Mouse (Mus musculus) forebrain, embryonic 11.5 days (tissue): ENCODE measurements around the gene Nlrc5. TPM values are rescaled to one million over a fixed set of nuclear protein-coding genes. Genes with fewer than 3 reads are reported as not detected.

Experiments
- ATAC-seq: fragments of 200-750 bp; cut with Nextera tagmentation; replicated peaks from 2 replicates; pipeline ENCODE4 v1.8.0; 2017; ENCODE audit warnings: moderate TSS enrichment; ENCODE audit not compliant: low FRiP score
- DNase-seq: peaks from one replicate; pipeline ENCODE4 v3.0.0-alpha.2; 2017; ENCODE audit warnings: low spot score
- H3K27ac ChIP-seq: fragments of 300-500 bp; sonication (generic); 2 replicates; pipeline ENCODE4 v1.5.1; 2014; ENCODE audit warnings: low read depth, low read length
- H3K27me3 ChIP-seq: fragments of 300-500 bp; sonication (generic); 2 replicates; pipeline ENCODE4 v1.6.1; 2014; ENCODE audit warnings: mild to moderate bottlenecking, low read length, mixed read lengths; ENCODE audit not compliant: control insufficient read depth, insufficient read depth
- H3K36me3 ChIP-seq: fragments of 300-500 bp; sonication (generic); 2 replicates; pipeline ENCODE4 v1.6.1; 2014; ENCODE audit warnings: mild to moderate bottlenecking, low read length, moderate library complexity, mixed read lengths; ENCODE audit not compliant: control insufficient read depth, insufficient read depth
- H3K4me1 ChIP-seq: fragments of 300-500 bp; sonication (generic); replicated peaks from 2 replicates; pipeline ENCODE4 v1.6.1; 2014; ENCODE audit warnings: low read length, mixed read lengths; ENCODE audit not compliant: control insufficient read depth, insufficient read depth
- H3K4me2 ChIP-seq: fragments of 300-500 bp; sonication (generic); 2 replicates; pipeline ENCODE4 v1.6.1; 2014; ENCODE audit warnings: low read depth, mild to moderate bottlenecking, low read length, moderate library complexity, mixed read lengths; ENCODE audit not compliant: severe bottlenecking
- H3K4me3 ChIP-seq: fragments of 300-500 bp; sonication (generic); 2 replicates; pipeline ENCODE4 v1.5.1; 2014; ENCODE audit warnings: low read depth, low read length
- H3K9ac ChIP-seq: fragments of 300-500 bp; sonication (generic); 2 replicates; pipeline ENCODE4 v1.6.1; 2014; ENCODE audit warnings: low read length
- H3K9me3 ChIP-seq: fragments of 300-500 bp; sonication (generic); 2 replicates; pipeline ENCODE4 v1.6.1; 2016; ENCODE audit warnings: low read length, mixed read lengths; ENCODE audit not compliant: control insufficient read depth
- WGBS: fragments of 180-500 bp; shearing (Covaris S2); extraction: QIAGEN DNeasy Blood & Tissue Kit; methylation state at CpG from one replicate; pipeline ENCODE4 v1.1.7; 2014; 5-methylcytosine and 5-hydroxymethylcytosine counted together
- polyA plus RNA-seq: library from polyadenylated mRNA; unstranded; fragments of >200 nt; fragmentation: Nextera tagmentation; extraction: Ambion mirVana; gene quantifications from 2 replicates; pipeline ENCODE4 v1.2.1, GENCODE M21; 2014

Gene Nlrc5
- polyA plus RNA-seq, 1 experiment from 2014 or later = 0.09 TPM

DNA sequence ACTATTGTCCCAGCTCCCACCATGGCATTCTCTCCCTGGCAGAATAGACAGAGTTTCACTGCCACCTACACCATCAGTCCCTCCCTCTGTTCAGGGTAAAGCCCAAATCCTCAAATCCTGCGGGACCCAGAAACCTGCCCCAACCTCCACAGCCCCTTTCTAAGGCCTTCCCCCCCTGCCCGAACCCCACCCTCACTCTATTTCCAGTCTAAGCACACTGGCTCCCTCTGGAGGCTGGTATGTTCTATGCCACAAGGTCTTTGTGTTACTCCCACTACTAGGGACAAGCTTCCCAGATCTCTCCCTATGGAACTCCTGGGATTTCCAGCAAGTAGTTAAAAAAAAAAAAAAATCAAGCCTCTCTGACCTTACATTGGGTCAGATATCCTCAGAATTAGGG lies 51.7 kb downstream of the Nlrc5 start:
- Histone ChIP-seq H3K27ac (no peak overlapping the region), H3K9ac (no peak overlapping the region), H3K27me3 (no peaks in the 10 kb centered on the region; the same call in 1 of the 2 replicates), H3K9me3 (no peaks in the 10 kb centered on the region), H3K36me3 (no peaks in the 10 kb centered on the region), H3K4me1 (no peaks in the 10 kb centered on the region), H3K4me3 (no peak overlapping the region), H3K4me2 (no peak overlapping the region)
- ATAC-seq (no peak), DNase-seq (peak; percentile 65)
- WGBS = 21% methylated on average over 2 of the region's 2 CpGs

DNA sequence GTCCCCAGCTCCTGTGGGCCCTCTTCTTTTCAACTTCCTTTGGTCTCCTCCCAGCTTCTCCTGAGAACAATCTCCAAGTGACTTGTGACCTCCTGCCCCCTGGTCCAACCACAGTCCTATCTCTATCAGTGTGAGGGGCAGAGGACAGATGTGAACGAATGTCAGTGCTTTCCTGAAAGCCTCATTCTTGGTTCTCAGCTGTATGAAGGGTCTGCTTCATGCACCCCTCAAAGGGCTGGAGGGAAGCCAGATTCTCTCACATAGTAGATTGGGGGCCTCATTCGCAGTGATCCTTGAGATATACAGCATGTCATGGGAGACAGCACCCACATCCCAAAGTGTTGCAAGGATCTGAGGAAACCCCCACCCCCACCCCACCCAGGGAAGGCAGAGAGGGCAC lies 53.9 kb downstream of the Nlrc5 start:
- 66% methylated on average over 2 of the region's 2 CpGs for WGBS
- H3K9me3 ChIP-seq = no peaks in the 10 kb centered on the region

DNA sequence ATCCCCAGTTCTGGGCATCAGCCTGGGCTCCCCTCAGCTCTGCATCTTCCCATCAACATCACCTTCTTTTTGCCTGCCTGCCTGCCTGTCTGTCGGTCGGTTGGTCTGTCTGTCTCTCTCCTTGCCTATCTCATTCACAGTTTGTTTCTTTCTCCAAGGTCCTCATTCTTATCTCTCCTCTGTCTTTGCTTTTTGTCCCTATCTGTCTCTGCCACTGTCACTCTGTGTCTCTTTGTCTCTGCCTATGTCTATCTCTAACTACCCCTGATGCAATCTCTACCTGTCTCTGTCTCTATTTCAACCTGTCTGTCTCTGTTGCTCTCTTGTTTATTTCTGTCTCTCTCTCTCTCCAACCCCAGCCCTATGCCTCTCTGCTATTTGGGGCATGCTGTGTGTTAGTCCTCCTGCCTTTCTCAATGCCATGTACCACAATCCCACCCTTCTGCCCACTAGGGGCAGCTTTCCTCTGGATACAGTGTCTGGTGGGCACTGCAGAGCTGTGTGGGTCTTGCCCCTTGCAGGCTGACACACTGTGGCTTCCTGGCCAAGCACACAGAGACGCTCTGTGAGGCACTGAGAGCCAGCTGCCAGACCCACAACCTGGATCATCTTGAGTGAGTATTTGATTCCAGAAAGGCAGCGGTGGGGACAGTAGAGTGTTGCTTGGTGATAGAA lies 55.8 kb downstream of the Nlrc5 start:
- Histone ChIP-seq H3K36me3 (no peaks in the 10 kb centered on the region), H3K27me3 (no peaks in the 10 kb centered on the region), H3K4me3 (no peak overlapping the region), H3K27ac (no peak overlapping the region), H3K4me2 (no peak overlapping the region), H3K9me3 (no peaks in the 10 kb centered on the region), H3K4me1 (no peaks in the 10 kb centered on the region), H3K9ac (no peak overlapping the region)
- no peak for DNase-seq
- 78% methylated on average over 4 of the region's 4 CpGs for WGBS
- no peak for ATAC-seq

More for the DNA sequence above, 53.9 kb downstream of the Nlrc5 start:
- Histone ChIP-seq H3K9ac (no peak overlapping the region), H3K27me3 (no peaks in the 10 kb centered on the region; the same call in 1 of the 2 replicates), H3K4me2 (no peak overlapping the region), H3K36me3 (no peaks in the 10 kb centered on the region), H3K27ac (no peak overlapping the region), H3K4me3 (no peak overlapping the region), H3K4me1 (no peaks in the 10 kb centered on the region)
- DNase-seq = no peak
- ATAC-seq = no peak

DNA sequence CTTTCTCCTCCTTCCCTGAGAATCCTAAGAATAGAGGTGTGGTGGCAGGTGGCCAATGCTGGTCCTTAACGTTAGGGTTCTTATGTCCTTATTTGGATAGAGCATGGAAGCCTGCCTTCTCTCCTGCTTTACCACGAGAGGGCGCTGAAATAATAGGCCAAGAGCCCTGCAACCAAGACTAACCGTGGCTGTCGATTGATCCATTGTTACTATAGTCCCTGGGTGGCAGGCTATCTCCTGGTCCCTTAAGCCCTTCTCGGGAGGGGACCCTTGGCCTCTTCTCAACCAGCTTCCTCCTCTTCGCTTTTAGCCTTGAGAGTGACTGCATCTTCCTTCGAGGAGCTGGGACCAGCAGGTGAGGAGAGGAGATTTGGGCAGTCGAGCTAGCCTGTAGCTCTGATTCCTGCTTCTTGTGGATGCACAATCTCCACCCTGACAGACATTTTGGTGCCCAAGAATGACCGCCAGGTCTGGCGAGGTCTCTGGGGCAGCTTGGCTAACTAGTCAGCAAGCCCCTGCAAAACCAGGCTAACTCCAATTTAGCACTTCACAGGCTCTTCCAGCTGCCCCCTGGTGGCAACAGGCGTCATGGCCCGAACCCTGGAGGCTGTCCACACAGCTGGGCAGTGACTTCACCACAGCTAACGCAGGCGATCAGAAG lies 58.0 kb downstream of the Nlrc5 start:
- H3K27ac ChIP-seq = no peak overlapping the region
- peak overlapping the region; percentile 53 for H3K9ac ChIP-seq
- H3K4me3 ChIP-seq = peak overlapping the region; percentile 28
- ATAC-seq (peak; percentile 82), DNase-seq (peak; percentile 92)
- 9% methylated on average over 15 of the region's 15 CpGs for WGBS
- H3K36me3 ChIP-seq = no peaks in the 10 kb centered on the region
- H3K4me2 ChIP-seq = peak overlapping the region; percentile 62
- H3K27me3 ChIP-seq = no peaks in the 10 kb centered on the region
- H3K4me1 ChIP-seq = no peaks in the 10 kb centered on the region
- no peaks in the 10 kb centered on the region for H3K9me3 ChIP-seq

DNA sequence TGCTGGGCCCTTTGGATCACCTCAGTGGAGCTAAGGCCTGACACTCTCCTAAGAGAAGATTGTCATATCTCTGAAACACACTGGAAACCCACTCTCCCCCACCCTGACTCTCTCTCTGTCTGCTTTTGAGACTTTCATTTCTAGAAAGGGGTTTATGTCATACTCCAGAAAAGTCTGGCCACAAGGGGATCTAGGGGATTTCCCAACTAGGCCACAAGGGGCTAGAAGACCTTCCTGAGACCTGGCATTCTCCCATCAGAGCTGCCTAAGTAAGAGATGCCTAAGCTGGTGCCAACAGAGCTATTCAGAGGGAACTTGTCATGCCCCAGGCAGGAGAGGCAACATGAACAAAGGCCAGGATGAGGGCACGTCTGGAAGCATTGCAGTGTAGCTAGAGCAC lies 59.1 kb downstream of the Nlrc5 start:
- ATAC-seq (no peak), DNase-seq (no peak)
- no peaks in the 10 kb centered on the region for H3K4me1 ChIP-seq
- H3K36me3 ChIP-seq = no peaks in the 10 kb centered on the region
- H3K9ac ChIP-seq = no peak overlapping the region
- WGBS = 33% methylated on average over 1 of the region's 1 CpGs
- H3K27ac ChIP-seq = no peak overlapping the region
- H3K4me2 ChIP-seq = no peak overlapping the region
- H3K4me3 ChIP-seq = no peak overlapping the region
- no peaks in the 10 kb centered on the region for H3K9me3 ChIP-seq
- no peaks in the 10 kb centered on the region for H3K27me3 ChIP-seq

DNA sequence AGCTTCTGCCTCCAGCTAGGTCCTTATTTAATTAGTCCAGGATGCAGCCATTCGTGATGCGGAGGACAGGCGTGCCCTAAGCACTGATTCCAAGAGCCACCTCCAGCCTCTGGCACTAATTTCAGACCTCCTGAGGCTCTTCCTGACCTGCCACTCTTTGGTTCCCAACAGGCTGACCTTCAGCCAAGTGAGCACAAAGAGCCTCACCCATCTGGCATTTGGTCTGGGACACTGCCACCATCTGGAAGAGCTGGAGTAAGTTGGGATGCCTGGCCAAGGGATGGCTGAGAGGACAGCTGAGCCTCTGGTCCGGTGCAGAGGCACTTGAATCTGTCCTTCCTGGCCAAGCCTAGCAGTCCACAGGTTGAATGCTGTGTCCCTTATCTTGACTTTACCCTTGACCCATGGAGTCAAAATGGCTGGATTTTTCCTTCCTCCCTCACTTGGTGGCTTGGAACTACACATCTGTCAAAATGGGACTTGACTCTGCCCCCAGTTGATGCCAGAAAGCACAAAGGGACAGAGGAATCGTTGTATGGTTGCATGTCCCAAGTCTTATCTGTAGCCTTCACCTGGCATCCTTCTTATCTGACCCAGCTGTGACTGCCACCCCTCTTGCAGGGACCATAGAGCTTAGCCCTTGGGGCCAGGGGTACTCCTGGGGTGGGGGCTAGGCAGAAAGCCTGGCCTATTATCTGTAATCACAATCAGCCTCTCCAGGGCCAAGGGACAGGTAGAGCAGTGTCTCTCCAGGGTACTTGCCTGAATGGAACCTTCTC lies 81.5 kb downstream of the Nlrc5 start:
- Histone ChIP-seq H3K27ac (no peak overlapping the region), H3K4me1 (no peaks in the 10 kb centered on the region), H3K4me2 (no peak overlapping the region), H3K27me3 (no peaks in the 10 kb centered on the region), H3K9ac (no peak overlapping the region), H3K9me3 (no peaks in the 10 kb centered on the region), H3K36me3 (no peaks in the 10 kb centered on the region), H3K4me3 (no peak overlapping the region)
- 53% methylated on average over 5 of the region's 5 CpGs for WGBS
- DNase-seq (no peak), ATAC-seq (no peak)

DNA sequence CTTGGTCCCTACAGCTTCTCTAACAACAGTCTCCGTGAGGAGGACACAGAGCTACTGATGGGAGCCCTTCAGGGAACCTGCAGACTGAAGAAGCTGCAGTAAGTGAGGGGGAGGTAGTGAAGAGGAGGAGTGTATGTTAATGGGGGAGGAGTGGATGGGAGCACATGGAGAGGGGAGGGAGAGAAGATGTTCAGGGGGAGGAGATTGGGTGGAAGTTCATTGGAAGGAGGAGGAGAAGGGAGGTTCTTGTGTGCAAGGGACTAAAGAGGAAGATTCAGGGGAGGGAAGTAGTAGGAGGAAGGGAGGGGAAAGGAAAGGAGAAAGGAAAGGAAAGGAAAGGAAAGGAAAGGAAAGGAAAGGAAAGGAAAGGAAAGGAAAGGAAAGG lies 82.0 kb downstream of the Nlrc5 start:
- no peaks in the 10 kb centered on the region for H3K4me1 ChIP-seq
- WGBS = 14% methylated on average over 1 of the region's 1 CpGs
- ATAC-seq (no peak), DNase-seq (no peak)
- no peak overlapping the region for H3K4me2 ChIP-seq
- H3K9ac ChIP-seq = no peak overlapping the region
- H3K4me3 ChIP-seq = no peak overlapping the region
- no peaks in the 10 kb centered on the region for H3K9me3 ChIP-seq
- H3K27me3 ChIP-seq = no peaks in the 10 kb centered on the region
- no peak overlapping the region for H3K27ac ChIP-seq
- no peaks in the 10 kb centered on the region for H3K36me3 ChIP-seq

DNA sequence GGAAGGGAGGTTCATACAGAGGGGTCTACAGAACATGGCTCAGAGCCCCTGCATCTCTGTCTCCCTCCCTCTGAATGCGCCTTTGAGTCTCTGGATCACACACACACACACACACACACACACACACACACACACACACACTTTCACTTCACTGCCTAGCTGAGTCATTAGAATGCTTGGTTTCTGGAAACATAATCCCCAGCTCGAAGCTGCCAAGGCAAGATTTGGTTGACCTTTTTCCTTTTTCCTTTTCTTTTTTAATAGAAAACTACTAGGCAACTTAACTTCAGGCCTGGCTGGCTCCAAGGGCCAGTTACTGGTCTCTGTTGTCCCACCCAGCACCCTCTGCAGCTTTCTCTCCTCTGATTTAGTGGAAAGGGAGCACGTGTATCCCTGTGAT lies 82.6 kb downstream of the Nlrc5 start:
- WGBS = 77% methylated on average over 3 of the region's 3 CpGs
- H3K4me3 ChIP-seq = no peak overlapping the region
- no peaks in the 10 kb centered on the region for H3K36me3 ChIP-seq
- no peak overlapping the region for H3K9ac ChIP-seq
- no peaks in the 10 kb centered on the region for H3K4me1 ChIP-seq
- no peak overlapping the region for H3K27ac ChIP-seq
- no peak overlapping the region for H3K4me2 ChIP-seq
- DNase-seq = no peak
- no peaks in the 10 kb centered on the region for H3K27me3 ChIP-seq
- no peak for ATAC-seq
- no peaks in the 10 kb centered on the region for H3K9me3 ChIP-seq
